Mouse (Mus musculus): ENCODE measurements around the gene Capns2. TPM values are rescaled to one million over a fixed set of nuclear protein-coding genes. Genes with fewer than 3 reads are reported as not detected.

Capns2 gene
- polyA plus RNA-seq, 1 experiment, result 0.66 TPM

DNA sequence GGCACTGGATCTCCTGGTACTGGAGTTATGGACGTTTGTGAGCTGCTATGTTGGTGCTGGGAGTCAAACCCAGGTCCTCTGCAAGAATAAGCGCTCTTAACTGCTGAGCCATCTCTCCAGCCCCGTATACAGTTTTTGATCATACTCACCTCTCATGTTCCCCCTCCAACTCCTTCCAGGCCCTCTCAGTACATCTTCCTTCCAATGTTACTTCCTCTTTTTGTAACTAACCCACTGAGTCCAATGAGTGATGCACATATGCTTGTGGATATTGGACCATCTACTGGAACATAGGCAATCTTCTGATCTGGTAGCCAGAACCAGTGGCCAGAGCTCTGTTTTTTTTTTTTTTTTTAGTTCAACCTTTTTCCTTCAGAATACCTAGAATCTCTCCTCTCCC, 14.9 kb downstream of the Capns2 start:
- DNase-seq, result no peak
- no peak for TF ChIP-seq POLR2A (IDR thresholded peaks at IDR 0.05; ENCODE audit: control insufficient read depth, extremely low read depth, insufficient read depth, low read length, poor library complexity)
- TF ChIP-seq CTCF (IDR thresholded peaks at IDR 0.05; ENCODE audit: borderline replicate concordance, control insufficient read depth, extremely low read depth, insufficient read depth, low read length, poor library complexity), result no peak
- no peak overlapping the region for H3K27ac ChIP-seq (ENCODE audit: control insufficient read depth, insufficient read depth, low read length)
- H3K27me3 ChIP-seq (ENCODE audit: control insufficient read depth, insufficient read depth, low read length), result no peaks in the 10 kb centered on the region
- H3K4me1 ChIP-seq (replicated peaks; ENCODE audit: control insufficient read depth, insufficient read depth, low read length), result no peaks in the 10 kb centered on the region
- H3K36me3 ChIP-seq (ENCODE audit: control insufficient read depth, insufficient read depth, low read length), result no peaks in the 10 kb centered on the region
- no peak overlapping the region for H3K4me3 ChIP-seq (ENCODE audit: control insufficient read depth, insufficient read depth, low read length)
- WGBS, result 67% methylated on average over 3 of the region's 3 CpGs

DNA sequence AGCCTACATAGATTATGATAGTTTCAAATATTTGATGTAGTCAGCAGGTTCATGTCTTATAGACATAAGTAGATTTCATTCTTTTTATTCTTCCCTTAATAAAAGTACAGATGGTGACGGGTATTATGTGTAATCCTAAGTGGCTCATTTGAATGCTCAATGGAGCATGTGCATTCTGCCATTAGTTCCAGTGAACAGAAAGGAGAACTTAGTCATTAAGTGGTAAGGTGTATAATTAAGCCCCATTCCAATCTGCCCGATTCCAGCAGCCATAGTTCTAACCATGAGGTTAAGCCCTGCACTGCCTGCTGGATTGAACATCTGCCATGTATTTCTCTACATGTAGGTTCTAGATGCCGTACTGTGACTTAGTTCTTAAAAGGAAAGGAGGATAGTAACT, 20.6 kb downstream of the Capns2 start:
- no peak for TF ChIP-seq POLR2A (IDR thresholded peaks at IDR 0.05; ENCODE audit: control insufficient read depth, extremely low read depth, insufficient read depth, low read length, poor library complexity)
- TF ChIP-seq CTCF (IDR thresholded peaks at IDR 0.05; ENCODE audit: borderline replicate concordance, control insufficient read depth, extremely low read depth, insufficient read depth, low read length, poor library complexity), result no peak
- Histone ChIP-seq H3K36me3 (ENCODE audit: control insufficient read depth, insufficient read depth, low read length) (no peaks in the 10 kb centered on the region), H3K4me3 (ENCODE audit: control insufficient read depth, insufficient read depth, low read length) (no peak overlapping the region), H3K27me3 (ENCODE audit: control insufficient read depth, insufficient read depth, low read length) (no peaks in the 10 kb centered on the region), H3K27ac (ENCODE audit: control insufficient read depth, insufficient read depth, low read length) (no peak overlapping the region), H3K4me1 (replicated peaks; ENCODE audit: control insufficient read depth, insufficient read depth, low read length) (no peaks in the 10 kb centered on the region)
- no peak for DNase-seq
- 95% methylated on average over 3 of the region's 3 CpGs for WGBS

DNA sequence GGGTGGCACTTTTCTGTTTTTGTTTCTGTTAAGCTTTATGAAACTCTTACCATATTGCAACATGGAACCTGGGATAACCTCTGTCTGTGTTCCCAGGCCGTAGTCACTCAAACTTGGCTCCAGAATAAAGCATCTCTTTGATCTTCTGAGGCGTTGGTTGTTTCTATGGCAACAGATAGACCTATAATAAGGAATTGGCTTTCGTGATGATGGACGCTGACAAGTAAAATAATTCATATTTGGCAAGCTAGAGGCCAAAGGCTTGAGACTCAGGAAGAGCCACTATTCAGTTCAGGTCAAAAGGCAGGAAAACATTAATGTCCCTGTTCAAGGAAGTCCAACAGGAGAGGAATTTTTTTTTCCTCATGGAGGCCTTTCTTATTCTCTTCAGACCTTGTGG, 27.8 kb downstream of the Capns2 start:
- Histone ChIP-seq H3K27me3 (ENCODE audit: control insufficient read depth, insufficient read depth, low read length) (no peaks in the 10 kb centered on the region), H3K4me3 (ENCODE audit: control insufficient read depth, insufficient read depth, low read length) (no peak overlapping the region), H3K27ac (ENCODE audit: control insufficient read depth, insufficient read depth, low read length) (no peak overlapping the region), H3K4me1 (replicated peaks; ENCODE audit: control insufficient read depth, insufficient read depth, low read length) (no peaks in the 10 kb centered on the region), H3K36me3 (ENCODE audit: control insufficient read depth, insufficient read depth, low read length) (no peaks in the 10 kb centered on the region)
- DNase-seq, result no peak
- TF ChIP-seq POLR2A (IDR thresholded peaks at IDR 0.05; ENCODE audit: control insufficient read depth, extremely low read depth, insufficient read depth, low read length, poor library complexity), result no peak
- TF ChIP-seq CTCF (IDR thresholded peaks at IDR 0.05; ENCODE audit: borderline replicate concordance, control insufficient read depth, extremely low read depth, insufficient read depth, low read length, poor library complexity), result no peak
- 88% methylated on average over 4 of the region's 4 CpGs for WGBS

DNA sequence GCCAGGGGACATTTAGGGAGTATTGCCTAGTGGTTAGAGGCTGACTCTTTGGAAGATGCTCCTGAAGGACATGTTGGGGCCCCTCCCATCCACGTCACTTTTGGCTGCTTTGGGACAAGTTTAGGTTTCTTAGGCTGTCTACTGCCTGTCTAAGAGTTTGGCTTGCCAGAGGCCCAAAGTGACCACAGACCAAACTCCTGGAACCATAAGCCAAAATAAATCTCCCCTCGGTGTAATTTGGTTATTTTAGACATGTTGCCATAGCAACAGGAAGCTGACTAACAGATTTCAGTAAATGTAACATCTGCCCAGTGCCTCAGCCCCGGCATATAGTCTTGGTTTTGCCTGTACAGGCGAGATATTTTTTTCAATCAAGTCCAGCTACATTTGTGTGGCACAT, 36.8 kb downstream of the Capns2 start:
- DNase-seq, result no peak
- H3K27me3 ChIP-seq (ENCODE audit: control insufficient read depth, insufficient read depth, low read length), result no peaks in the 10 kb centered on the region
- H3K27ac ChIP-seq (ENCODE audit: control insufficient read depth, insufficient read depth, low read length), result no peak overlapping the region
- no peaks in the 10 kb centered on the region for H3K4me1 ChIP-seq (replicated peaks; ENCODE audit: control insufficient read depth, insufficient read depth, low read length)
- TF ChIP-seq CTCF (IDR thresholded peaks at IDR 0.05; ENCODE audit: borderline replicate concordance, control insufficient read depth, extremely low read depth, insufficient read depth, low read length, poor library complexity) (no peak), POLR2A (IDR thresholded peaks at IDR 0.05; ENCODE audit: control insufficient read depth, extremely low read depth, insufficient read depth, low read length, poor library complexity) (no peak)
- H3K4me3 ChIP-seq (ENCODE audit: control insufficient read depth, insufficient read depth, low read length), result no peak overlapping the region
- WGBS, result 66% methylated on average over 4 of the region's 4 CpGs
- no peaks in the 10 kb centered on the region for H3K36me3 ChIP-seq (ENCODE audit: control insufficient read depth, insufficient read depth, low read length)

DNA sequence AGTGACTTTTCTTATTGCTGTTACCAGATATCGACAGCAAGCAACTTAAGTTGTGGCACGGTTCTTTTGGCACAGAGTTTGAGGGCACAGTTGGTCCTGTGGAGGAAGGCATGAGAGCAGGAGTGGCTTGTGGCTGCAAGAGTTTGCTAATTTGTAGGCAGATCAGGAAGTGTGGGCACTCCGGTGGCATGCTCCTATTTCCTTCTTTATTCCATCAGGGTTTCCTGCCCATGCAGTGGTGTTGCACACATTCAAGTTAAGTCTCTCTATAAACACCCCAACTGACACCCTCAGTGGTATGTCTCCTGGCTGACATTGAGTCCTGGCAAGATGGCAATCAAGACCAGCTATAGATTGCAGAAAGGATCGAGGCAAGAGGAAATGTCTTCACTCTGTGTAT, 47.9 kb downstream of the Capns2 start:
- Histone ChIP-seq H3K4me3 (ENCODE audit: control insufficient read depth, insufficient read depth, low read length) (no peak overlapping the region), H3K36me3 (ENCODE audit: control insufficient read depth, insufficient read depth, low read length) (no peaks in the 10 kb centered on the region), H3K27ac (ENCODE audit: control insufficient read depth, insufficient read depth, low read length) (no peak overlapping the region), H3K27me3 (ENCODE audit: control insufficient read depth, insufficient read depth, low read length) (no peaks in the 10 kb centered on the region), H3K4me1 (replicated peaks; ENCODE audit: control insufficient read depth, insufficient read depth, low read length) (no peaks in the 10 kb centered on the region)
- TF ChIP-seq CTCF (IDR thresholded peaks at IDR 0.05; ENCODE audit: borderline replicate concordance, control insufficient read depth, extremely low read depth, insufficient read depth, low read length, poor library complexity), result no peak
- no peak for TF ChIP-seq POLR2A (IDR thresholded peaks at IDR 0.05; ENCODE audit: control insufficient read depth, extremely low read depth, insufficient read depth, low read length, poor library complexity)
- no peak for DNase-seq
- 10% methylated on average over 4 of the region's 4 CpGs for WGBS

DNA sequence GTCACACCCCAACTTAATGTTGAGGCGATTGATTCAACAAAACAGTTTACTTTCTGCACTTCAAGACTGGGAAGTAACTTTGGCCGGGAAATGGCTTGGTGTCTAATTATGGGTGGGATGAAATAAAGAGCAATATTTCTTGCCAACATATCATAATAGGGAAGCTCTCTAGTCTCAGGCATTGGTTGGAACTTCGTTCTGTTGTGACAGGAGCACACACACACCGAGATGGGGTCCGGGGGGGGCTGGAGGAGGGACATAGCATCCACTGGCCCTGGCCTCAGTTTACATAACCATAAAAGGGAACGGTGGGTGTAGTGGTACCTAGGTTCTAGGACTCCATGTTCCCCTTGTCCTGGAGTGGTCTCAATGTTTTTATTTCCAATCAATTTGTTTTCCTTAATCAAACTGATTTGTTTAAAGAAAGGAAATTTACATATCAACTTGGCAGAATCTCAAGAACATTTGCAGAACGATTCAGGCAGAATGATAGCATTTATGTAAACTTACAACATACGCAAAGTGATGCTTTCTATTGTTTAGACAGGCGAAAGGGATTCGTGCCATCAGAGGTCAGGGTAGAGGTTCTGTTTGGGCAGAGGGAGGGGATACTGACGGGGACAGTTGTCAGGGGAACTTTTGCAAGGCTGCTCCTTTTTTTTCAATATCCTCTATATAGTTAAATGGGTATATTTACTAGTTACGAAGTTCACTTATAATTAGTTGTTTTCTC, 49.6 kb downstream of the Capns2 start:
- DNase-seq, result no peak
- no peaks in the 10 kb centered on the region for H3K4me1 ChIP-seq (replicated peaks; ENCODE audit: control insufficient read depth, insufficient read depth, low read length)
- H3K36me3 ChIP-seq (ENCODE audit: control insufficient read depth, insufficient read depth, low read length), result no peaks in the 10 kb centered on the region
- no peak overlapping the region for H3K27ac ChIP-seq (ENCODE audit: control insufficient read depth, insufficient read depth, low read length)
- no peak overlapping the region for H3K4me3 ChIP-seq (ENCODE audit: control insufficient read depth, insufficient read depth, low read length)
- no peak for TF ChIP-seq CTCF (IDR thresholded peaks at IDR 0.05; ENCODE audit: borderline replicate concordance, control insufficient read depth, extremely low read depth, insufficient read depth, low read length, poor library complexity)
- H3K27me3 ChIP-seq (ENCODE audit: control insufficient read depth, insufficient read depth, low read length), result no peaks in the 10 kb centered on the region
- WGBS, result 89% methylated on average over 12 of the region's 12 CpGs

Other genes with a start within 250 kb of the Capns2 start
- 0.07 TPM in 1 of 2 replicates, not detected in the other for gene Irx6, start 227.1 kb upstream of the Capns2 start, polyA plus RNA-seq (2012; rRNA removed)
- gene Mmp2, start 74.1 kb upstream of the Capns2 start, polyA plus RNA-seq (2012; rRNA removed), result 41.5 and 55.9 TPM in 2 replicates
- 11.6 and 14.2 TPM in 2 replicates for gene Lpcat2, start 46.1 kb upstream of the Capns2 start, polyA plus RNA-seq (2012; rRNA removed)
- gene Slc6a2, start 58.7 kb downstream of the Capns2 start, polyA plus RNA-seq (2012; rRNA removed), result 0.18 and 0.34 TPM in 2 replicates
- gene Ces1a, start 146.8 kb downstream of the Capns2 start, polyA plus RNA-seq (2012; rRNA removed), result 0.15 and 0.39 TPM in 2 replicates
- 0.56 and 0.73 TPM in 2 replicates for gene Ces1b, start 178.6 kb downstream of the Capns2 start, polyA plus RNA-seq (2012; rRNA removed)
- 0.27 and 3.4 TPM in 2 replicates for gene Ces1c, start 229.9 kb downstream of the Capns2 start, polyA plus RNA-seq (2012; rRNA removed)

All from thymus, adult 2 months (tissue).